Mouse (Mus musculus) CH12.LX (cell line): Measurements from ENCODE around the gene Galm. TPM values are rescaled to one million over a fixed set of nuclear protein-coding genes. Genes with fewer than 3 reads are reported as not detected.
A peak's percentile ranks its signal among the peaks of the same experiment; 100 is the strongest.

Experiments used
- DNase-seq: peaks from one replicate; pipeline ENCODE4 v3.0.0-alpha.2; 2013; ENCODE audit errors: extremely low read depth
- H3K27ac ChIP-seq: 2 replicates; pipeline ENCODE4 v1.5.1; 2012; ENCODE audit warnings: low read depth, mild to moderate bottlenecking, control low read depth, moderate library complexity; ENCODE audit not compliant: insufficient read depth
- H3K27me3 ChIP-seq: replicated peaks from 2 replicates; pipeline ENCODE3; 2012; ENCODE audit warnings: inconsistent platforms
- H3K36me3 ChIP-seq, 2 experiments: replicated peaks in 1 of 2; 2 replicates each; pipeline versions ENCODE3 to v1.6.1; 2012; ENCODE audit warnings: inconsistent platforms in 1 of 2, low read length in 1 of 2, mild to moderate bottlenecking in 1 of 2, mixed read lengths in 1 of 2, moderate library complexity in 1 of 2; ENCODE audit not compliant: control insufficient read depth in 1 of 2, insufficient read depth in 1 of 2
- H3K4me1 ChIP-seq, 2 experiments: 2 replicates each; pipeline ENCODE4 v1.6.1; 2012; ENCODE audit warnings: inconsistent platforms in 1 of 2, moderate library complexity in 1 of 2; ENCODE audit not compliant: insufficient read depth in 2 of 2, control insufficient read depth in 1 of 2
- H3K4me2 ChIP-seq: 2 replicates; pipeline ENCODE4 v1.6.1; 2012; ENCODE audit warnings: low read depth, mild to moderate bottlenecking, control low read depth; ENCODE audit not compliant: poor library complexity, insufficient read depth, severe bottlenecking
- H3K4me3 ChIP-seq, 3 experiments: fragments of 150-350 bp in 1 of 3; sonication (generic) in 1 of 3; replicated peaks in 1 of 3; 2 replicates each; pipeline versions ENCODE3 to v1.5.1; 2011 to 2012; ENCODE audit warnings: low read depth in 2 of 3, low read length in 2 of 3, mild to moderate bottlenecking in 2 of 3, moderate library complexity in 2 of 3, control low read depth in 1 of 3, improper control_type of control experiment in 1 of 3, inconsistent platforms in 1 of 3, mixed read lengths in 1 of 3; ENCODE audit not compliant: poor library complexity in 1 of 3
- H3K79me2 ChIP-seq: replicated peaks from 2 replicates; pipeline ENCODE4 v1.6.1; 2012; ENCODE audit warnings: mild to moderate bottlenecking, moderate library complexity; ENCODE audit not compliant: control insufficient read depth, poor library complexity, insufficient read depth, severe bottlenecking; ENCODE audit errors: extremely low read depth
- H3K9ac ChIP-seq: 2 replicates; pipeline ENCODE4 v1.6.1; 2012; ENCODE audit warnings: low read depth, mild to moderate bottlenecking, control low read depth, moderate library complexity; ENCODE audit not compliant: insufficient read depth
- H3K9me3 ChIP-seq: replicated peaks from 2 replicates; pipeline ENCODE3; 2012; ENCODE audit warnings: low read length, inconsistent platforms, mixed read lengths
- EP300 ChIP-seq: IDR thresholded peaks from 2 replicates; pipeline ENCODE4 v1.6.1; 2011; ENCODE audit warnings: low read length, improper control_type of control experiment
- HCFC1 ChIP-seq: IDR thresholded peaks from 2 replicates; pipeline ENCODE4 v1.6.1; 2012; ENCODE audit warnings: low read depth, mild to moderate bottlenecking, inconsistent platforms, low read length, improper control_type of control experiment
- MEF2A ChIP-seq: IDR thresholded peaks from 2 replicates; pipeline ENCODE4 v1.6.1; 2014; ENCODE audit warnings: low read depth, mild to moderate bottlenecking, inconsistent platforms, low read length, improper control_type of control experiment, borderline replicate concordance
- MXI1 ChIP-seq: IDR thresholded peaks from 2 replicates; pipeline ENCODE4 v1.6.1; 2011; ENCODE audit warnings: mild to moderate bottlenecking, low read depth, low read length, improper control_type of control experiment
- PAX5 ChIP-seq: IDR thresholded peaks from 2 replicates; pipeline ENCODE4 v1.6.1; 2012; ENCODE audit warnings: low read length, inconsistent platforms, mixed read lengths
- POLR2A ChIP-seq: IDR thresholded peaks from 2 replicates; pipeline ENCODE4 v1.6.1; 2011; ENCODE audit warnings: low read depth, mild to moderate bottlenecking, improper control_type of control experiment, low read length
- RAD21 ChIP-seq: IDR thresholded peaks from 2 replicates; pipeline ENCODE4 v1.6.1; 2011; ENCODE audit warnings: low read depth, mild to moderate bottlenecking, low read length, improper control_type of control experiment, moderate library complexity
- TBP ChIP-seq: conservative IDR thresholded peaks from 2 replicates; pipeline ENCODE4 v1.6.1; 2011; ENCODE audit warnings: low read depth, low read length, improper control_type of control experiment
- TCF12 ChIP-seq: IDR thresholded peaks from 2 replicates; pipeline ENCODE4 v1.6.1; 2014; ENCODE audit warnings: low read depth, mild to moderate bottlenecking, inconsistent platforms, low read length, improper control_type of control experiment
- UBTF ChIP-seq: IDR thresholded peaks from 2 replicates; pipeline ENCODE4 v1.6.1; 2012; ENCODE audit warnings: low read depth, mild to moderate bottlenecking, inconsistent platforms, low read length, improper control_type of control experiment, moderate library complexity
- ZC3H11A ChIP-seq: IDR thresholded peaks from 2 replicates; pipeline ENCODE4 v1.6.1; 2012; ENCODE audit warnings: low read depth, mild to moderate bottlenecking, inconsistent platforms, low read length, improper control_type of control experiment
- dilution Hi-C: fragments of 300-500 bp; cut with MboI; formaldehyde crosslinking; loops from 2 replicates; pipeline ENCODE4 v1.14.3; 2020; ENCODE audit warnings: low sequenced_read_pairs; ENCODE audit not compliant: extremely low pct_unique_long_range_greater_than_20kb, extremely low pct_ligation_motif_present
- in situ Hi-C: fragments of 300-500 bp; cut with MboI; formaldehyde crosslinking; loops from 3 replicates; pipeline ENCODE4 v1.14.3; 2019; ENCODE audit warnings: low sequenced_read_pairs, low pct_ligation_motif_present, low pct_unique_long_range_greater_than_20kb, mixed read lengths
- polyA plus RNA-seq: library from polyadenylated mRNA; unstranded; fragments of >175 nt; gene quantifications from 2 replicates; pipeline ENCODE4 v1.2.1, GENCODE M21; 2012; ENCODE audit warnings: low read depth; ENCODE audit not compliant: insufficient read length
- total RNA-seq, 2 experiments: library from RNA; depleted of rRNA; stranded (reverse); fragments of 300-350 nt in 1 of 2; fragments of >200 nt in 1 of 2; gene quantifications; 2 replicates each; pipeline ENCODE4 v1.2.3; 2012 to 2014

The Galm gene
- total and polyA plus RNA-seq, 3 experiments, result 0.09 TPM; not detected in 2

GRCm38 (mm10) chr17:80205657-80206056 lies 78.4 kb downstream of the Galm start:
- dilution Hi-C loops (no loop called here), in situ Hi-C loops (no loop called here)
- Histone ChIP-seq H3K27ac (no peak overlapping the region), H3K27me3 (no peaks in the 10 kb centered on the region), H3K79me2 (peaks cover 42% of the 10 kb centered on the region), H3K4me2 (peak overlapping the region; percentile 79), H3K9me3 (no peaks in the 10 kb centered on the region), H3K36me3 (peaks cover 29 to 47% of the 10 kb centered on the region in 2 experiments), H3K4me3 (peak overlapping the region; percentile 86 to 97 (median 96)), H3K9ac (peak overlapping the region; percentile 93), H3K4me1 (peaks cover 3 to 31% of the 10 kb centered on the region in 2 experiments; a peak in 3 of 4 replicates)
- TF ChIP-seq PAX5, result no peak
- TF ChIP-seq TCF12, result no peak
- no peak for TF ChIP-seq POLR2A
- no peak for TF ChIP-seq RAD21
- no peak for DNase-seq

- Histone ChIP-seq H3K4me1 (peaks cover 3 to 28% of the 10 kb centered on the region in 2 experiments; a peak in 3 of 4 replicates), H3K4me2 (peak overlapping the region; percentile 79; the same call in 1 of the 2 replicates), H3K79me2 (peaks cover 42% of the 10 kb centered on the region), H3K9ac (peak overlapping the region; percentile 93), H3K4me3 (peak overlapping the region; percentile 86 to 97 (median 96)), H3K36me3 (peaks cover 26 to 42% of the 10 kb centered on the region in 2 experiments), H3K27me3 (no peaks in the 10 kb centered on the region), H3K9me3 (no peaks in the 10 kb centered on the region), H3K27ac (peak overlapping the region; percentile 95)
- no peak for DNase-seq
- in situ Hi-C loops (no loop called here), dilution Hi-C loops (no loop called here)
- TF ChIP-seq ZC3H11A (no peak), UBTF (0 out of 2 replicates have a peak, but pooled peaks have one; percentile 45), POLR2A (peak; percentile 18; the same call in 1 of the 2 replicates), HCFC1 (no peak), EP300 (no peak)
Observed at GRCm38 (mm10) chr17:80206301-80206670, 79.0 kb downstream of the Galm start.

GRCm38 (mm10) chr17:80206671-80207581 lies 79.7 kb downstream of the Galm start, which contains the start of the genes Srsf7 and Ttc39d:
TSS of gene Srsf7 (minus strand) at chr17:80207307.
TSS of gene Ttc39d (plus strand) at chr17:80207460.
- Histone ChIP-seq H3K9me3 (no peaks in the 10 kb centered on the region), H3K79me2 (peaks cover 42% of the 10 kb centered on the region), H3K27me3 (no peaks in the 10 kb centered on the region), H3K27ac (peak within 1 kb of the TSS; percentile 95), H3K4me1 (peaks cover 3 to 28% of the 10 kb centered on the region in 2 experiments; a peak in 3 of 4 replicates), H3K4me2 (peak within 1 kb of the TSS; percentile 80), H3K36me3 (peaks cover 23 to 36% of the 10 kb centered on the region in 2 experiments), H3K4me3 (peak within 1 kb of the TSS; percentile 89 to 97 (median 96)), H3K9ac (peak within 1 kb of the TSS; percentile 93)
- TF ChIP-seq TBP (peak; percentile 97), MXI1 (no peak), EP300 (no peak), HCFC1 (no peak), POLR2A (peak; percentile 100), UBTF (peak; percentile 60; the same call in 1 of the 2 replicates), MEF2A (no peak)
- dilution Hi-C loops (no loop called here), in situ Hi-C loops (no loop called here)
- DNase-seq, result peak; percentile 98
